Mouse (Mus musculus): Measurements from ENCODE around the gene Psrc1. TPM values are rescaled to one million over a fixed set of nuclear protein-coding genes. Genes with fewer than 3 reads are reported as not detected.

The Psrc1 gene
- polyA plus RNA-seq, 1 experiment from 2014 or later: 48.9 TPM

DNA sequence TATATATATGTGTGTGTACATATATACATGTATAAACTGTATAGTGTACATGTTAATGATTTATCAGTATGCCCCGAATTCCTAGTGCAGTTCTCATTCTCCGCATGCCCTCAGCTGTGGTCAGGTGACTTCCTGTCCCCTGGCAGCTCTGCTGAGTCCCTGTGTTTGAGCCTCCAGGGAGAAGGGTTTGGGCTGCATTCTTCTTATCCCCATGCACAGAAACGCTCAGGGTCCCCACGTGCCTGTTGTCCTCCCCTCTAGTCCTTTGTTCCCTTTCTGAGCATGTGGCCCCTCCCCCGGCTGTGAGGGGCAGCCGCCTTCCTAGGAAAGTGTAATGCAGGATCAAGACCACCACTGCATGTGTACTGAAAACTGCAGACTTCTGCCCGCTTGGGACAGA is 22.7 kb upstream of the Psrc1 start:
- peaks cover 9% of the 10 kb centered on the region; the same call in 1 of the 2 replicates for H3K4me1 ChIP-seq (ENCODE audit: control insufficient read depth, insufficient read depth, low read length)
- peak overlapping the region; percentile 12; the same call in 1 of the 2 replicates for H3K27ac ChIP-seq (ENCODE audit: low read depth, low read length)
- 12% methylated on average over 7 of the region's 7 CpGs for WGBS
- peaks cover 9% of the 10 kb centered on the region; the same call in 1 of the 2 replicates for H3K36me3 ChIP-seq (ENCODE audit: control insufficient read depth, insufficient read depth, low read length)
- peak; percentile 72 for ATAC-seq (ENCODE audit: low FRiP score, low TSS enrichment)
- no peaks in the 10 kb centered on the region for H3K27me3 ChIP-seq (ENCODE audit: control insufficient read depth, insufficient read depth, low read length)
- H3K9ac ChIP-seq (ENCODE audit: low read depth, low read length): no peak overlapping the region
- no peaks in the 10 kb centered on the region for H3K9me3 ChIP-seq (ENCODE audit: control insufficient read depth, low read length)
- H3K4me2 ChIP-seq (replicated peaks; ENCODE audit: low read depth, low read length): no peak overlapping the region
- no peak overlapping the region for H3K4me3 ChIP-seq (ENCODE audit: low read length)

DNA sequence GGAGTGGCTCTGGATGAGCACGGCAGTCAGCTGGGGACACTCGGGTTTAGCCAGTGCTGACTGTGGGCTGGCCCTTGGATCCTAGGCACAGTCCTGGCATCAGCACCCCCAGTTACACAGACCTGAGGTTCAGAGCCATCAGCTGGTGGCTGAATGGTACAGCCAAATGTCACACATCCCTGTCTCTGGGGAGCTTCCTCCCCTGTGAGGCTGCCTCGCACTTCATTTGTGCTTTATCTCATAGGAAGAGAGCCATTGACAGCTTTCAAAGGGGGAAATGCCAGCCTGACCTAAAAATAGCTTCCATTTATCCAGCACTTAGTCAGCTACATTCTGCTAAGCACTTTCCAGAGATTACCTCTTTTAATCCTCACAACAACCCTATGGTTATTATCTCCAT is 20.0 kb upstream of the Psrc1 start:
- Histone ChIP-seq H3K36me3 (ENCODE audit: control insufficient read depth, insufficient read depth, low read length) (no peaks in the 10 kb centered on the region), H3K4me1 (ENCODE audit: control insufficient read depth, insufficient read depth, low read length) (peaks cover 9% of the 10 kb centered on the region; the same call in 1 of the 2 replicates), H3K9ac (ENCODE audit: low read depth, low read length) (no peak overlapping the region), H3K27me3 (ENCODE audit: control insufficient read depth, insufficient read depth, low read length) (no peaks in the 10 kb centered on the region), H3K4me3 (ENCODE audit: low read length) (no peak overlapping the region), H3K9me3 (ENCODE audit: control insufficient read depth, low read length) (no peaks in the 10 kb centered on the region), H3K4me2 (replicated peaks; ENCODE audit: low read depth, low read length) (no peak overlapping the region), H3K27ac (ENCODE audit: low read depth, low read length) (no peak overlapping the region)
- WGBS: 70% methylated on average over 3 of the region's 3 CpGs
- ATAC-seq (ENCODE audit: low FRiP score, low TSS enrichment): no peak

GRCm38 (mm10) chr3:108364270-108364995 is 19.2 kb upstream of the Psrc1 start, which contains the start of gene Mybphl:
Gene Mybphl, plus strand, starts transcription at chr3:108364911.
- H3K36me3 ChIP-seq (ENCODE audit: control insufficient read depth, insufficient read depth, low read length): no peaks in the 10 kb centered on the region
- H3K9me3 ChIP-seq (ENCODE audit: control insufficient read depth, low read length): no peaks in the 10 kb centered on the region
- H3K27ac ChIP-seq (ENCODE audit: low read depth, low read length): no peak within 1 kb of the TSS
- 0 out of 2 replicates have a peak, but pooled peaks have one; percentile 24 for ATAC-seq (ENCODE audit: low FRiP score, low TSS enrichment)
- H3K4me2 ChIP-seq (replicated peaks; ENCODE audit: low read depth, low read length): no peak within 1 kb of the TSS
- no peaks in the 10 kb centered on the region for H3K27me3 ChIP-seq (ENCODE audit: control insufficient read depth, insufficient read depth, low read length)
- H3K4me3 ChIP-seq (ENCODE audit: low read length): no peak within 1 kb of the TSS
- no peak within 1 kb of the TSS; the same call in 1 of the 2 replicates for H3K9ac ChIP-seq (ENCODE audit: low read depth, low read length)
- 67% methylated on average over 9 of the region's 9 CpGs for WGBS
- peaks cover 9% of the 10 kb centered on the region; the same call in 1 of the 2 replicates for H3K4me1 ChIP-seq (ENCODE audit: control insufficient read depth, insufficient read depth, low read length)

DNA sequence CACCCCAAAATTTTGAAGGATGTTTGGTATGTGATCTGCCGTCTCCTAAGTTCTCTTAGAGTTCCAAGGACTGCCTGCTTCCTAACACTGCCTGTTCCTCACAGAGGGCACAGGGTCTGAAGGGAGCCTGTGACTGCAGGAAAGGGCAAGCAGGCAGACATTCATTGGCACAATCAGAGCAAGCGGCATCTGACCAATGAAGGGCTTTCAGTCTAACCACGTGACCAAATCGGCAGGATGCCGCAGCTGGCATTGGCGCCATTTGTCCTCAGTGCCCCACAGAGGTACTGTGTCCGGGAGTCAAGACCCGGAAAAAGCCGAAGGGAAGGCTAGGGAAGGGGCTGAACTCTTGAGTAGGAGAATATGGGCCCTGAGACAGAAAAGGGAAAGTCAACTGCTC is 16.5 kb upstream of the Psrc1 start:
- 70% methylated on average over 9 of the region's 9 CpGs for WGBS
- no peak overlapping the region for H3K9ac ChIP-seq (ENCODE audit: low read depth, low read length)
- H3K36me3 ChIP-seq (ENCODE audit: control insufficient read depth, insufficient read depth, low read length): no peaks in the 10 kb centered on the region
- no peak overlapping the region for H3K27ac ChIP-seq (ENCODE audit: low read depth, low read length)
- no peak for ATAC-seq (ENCODE audit: low FRiP score, low TSS enrichment)
- no peak overlapping the region for H3K4me2 ChIP-seq (replicated peaks; ENCODE audit: low read depth, low read length)
- no peak overlapping the region for H3K4me3 ChIP-seq (ENCODE audit: low read length)
- H3K27me3 ChIP-seq (ENCODE audit: control insufficient read depth, insufficient read depth, low read length): no peaks in the 10 kb centered on the region
- no peaks in the 10 kb centered on the region for H3K4me1 ChIP-seq (ENCODE audit: control insufficient read depth, insufficient read depth, low read length)
- no peaks in the 10 kb centered on the region for H3K9me3 ChIP-seq (ENCODE audit: control insufficient read depth, low read length)

GRCm38 (mm10) chr3:108367828-108368227 is 15.8 kb upstream of the Psrc1 start:
- no peaks in the 10 kb centered on the region for H3K36me3 ChIP-seq (ENCODE audit: control insufficient read depth, insufficient read depth, low read length)
- H3K4me1 ChIP-seq (ENCODE audit: control insufficient read depth, insufficient read depth, low read length): no peaks in the 10 kb centered on the region
- no peaks in the 10 kb centered on the region for H3K27me3 ChIP-seq (ENCODE audit: control insufficient read depth, insufficient read depth, low read length)
- H3K4me3 ChIP-seq (ENCODE audit: low read length): no peak overlapping the region
- H3K4me2 ChIP-seq (replicated peaks; ENCODE audit: low read depth, low read length): no peak overlapping the region
- 80% methylated on average over 3 of the region's 3 CpGs for WGBS
- no peak overlapping the region for H3K9ac ChIP-seq (ENCODE audit: low read depth, low read length)
- H3K9me3 ChIP-seq (ENCODE audit: control insufficient read depth, low read length): no peaks in the 10 kb centered on the region
- H3K27ac ChIP-seq (ENCODE audit: low read depth, low read length): no peak overlapping the region
- no peak for ATAC-seq (ENCODE audit: low FRiP score, low TSS enrichment)

DNA sequence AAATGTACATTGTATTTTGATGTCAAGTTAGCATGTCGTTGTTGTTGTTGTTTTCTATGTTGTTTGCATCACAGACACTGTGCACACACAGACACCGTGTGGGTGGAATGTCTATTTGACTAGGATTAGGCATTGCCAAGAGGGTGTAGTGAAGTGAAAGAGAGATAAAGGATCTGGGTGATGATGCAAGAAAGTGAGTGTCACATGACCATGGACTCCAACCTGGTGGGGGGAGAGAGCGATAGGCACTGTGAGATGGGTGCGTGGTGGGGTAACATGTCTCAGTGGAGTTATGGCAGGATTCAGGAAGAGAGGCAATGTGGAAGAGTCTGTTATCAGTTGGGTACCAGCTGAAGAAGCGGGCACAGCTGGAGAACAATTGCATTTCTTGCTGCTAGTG is 14.9 kb upstream of the Psrc1 start:
- no peak overlapping the region for H3K9ac ChIP-seq (ENCODE audit: low read depth, low read length)
- no peaks in the 10 kb centered on the region for H3K36me3 ChIP-seq (ENCODE audit: control insufficient read depth, insufficient read depth, low read length)
- no peaks in the 10 kb centered on the region for H3K4me1 ChIP-seq (ENCODE audit: control insufficient read depth, insufficient read depth, low read length)
- no peak overlapping the region for H3K27ac ChIP-seq (ENCODE audit: low read depth, low read length)
- H3K4me2 ChIP-seq (replicated peaks; ENCODE audit: low read depth, low read length): no peak overlapping the region
- H3K4me3 ChIP-seq (ENCODE audit: low read length): no peak overlapping the region
- 90% methylated on average over 5 of the region's 5 CpGs for WGBS
- ATAC-seq (ENCODE audit: low FRiP score, low TSS enrichment): no peak
- no peaks in the 10 kb centered on the region for H3K27me3 ChIP-seq (ENCODE audit: control insufficient read depth, insufficient read depth, low read length)
- H3K9me3 ChIP-seq (ENCODE audit: control insufficient read depth, low read length): no peaks in the 10 kb centered on the region

DNA sequence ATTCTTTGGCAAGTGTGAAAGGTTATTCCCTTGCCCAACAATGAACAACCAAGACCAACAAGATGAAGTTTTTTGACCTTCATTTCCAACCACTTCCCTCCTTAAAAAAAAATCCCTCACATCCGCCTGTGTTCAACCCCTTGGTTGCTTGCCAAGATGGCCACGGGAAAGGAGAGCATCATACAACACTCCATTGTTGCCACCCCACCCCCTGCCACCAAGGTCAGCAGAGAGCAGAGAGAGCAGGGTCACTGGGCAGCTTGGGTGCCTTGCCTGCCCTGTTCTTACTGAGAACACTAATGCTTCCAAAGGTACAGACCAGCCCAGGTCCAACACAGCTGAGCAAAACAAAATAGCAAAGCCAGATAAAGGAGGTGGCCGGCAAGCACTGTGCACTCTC is 11.4 kb upstream of the Psrc1 start:
- Histone ChIP-seq H3K4me3 (ENCODE audit: low read length) (no peak overlapping the region), H3K4me1 (ENCODE audit: control insufficient read depth, insufficient read depth, low read length) (no peaks in the 10 kb centered on the region), H3K27me3 (ENCODE audit: control insufficient read depth, insufficient read depth, low read length) (no peaks in the 10 kb centered on the region), H3K9ac (ENCODE audit: low read depth, low read length) (no peak overlapping the region), H3K27ac (ENCODE audit: low read depth, low read length) (no peak overlapping the region), H3K9me3 (ENCODE audit: control insufficient read depth, low read length) (no peaks in the 10 kb centered on the region), H3K36me3 (ENCODE audit: control insufficient read depth, insufficient read depth, low read length) (no peaks in the 10 kb centered on the region), H3K4me2 (replicated peaks; ENCODE audit: low read depth, low read length) (no peak overlapping the region)
- 79% methylated on average over 3 of the region's 3 CpGs for WGBS
- ATAC-seq (ENCODE audit: low FRiP score, low TSS enrichment): no peak

DNA sequence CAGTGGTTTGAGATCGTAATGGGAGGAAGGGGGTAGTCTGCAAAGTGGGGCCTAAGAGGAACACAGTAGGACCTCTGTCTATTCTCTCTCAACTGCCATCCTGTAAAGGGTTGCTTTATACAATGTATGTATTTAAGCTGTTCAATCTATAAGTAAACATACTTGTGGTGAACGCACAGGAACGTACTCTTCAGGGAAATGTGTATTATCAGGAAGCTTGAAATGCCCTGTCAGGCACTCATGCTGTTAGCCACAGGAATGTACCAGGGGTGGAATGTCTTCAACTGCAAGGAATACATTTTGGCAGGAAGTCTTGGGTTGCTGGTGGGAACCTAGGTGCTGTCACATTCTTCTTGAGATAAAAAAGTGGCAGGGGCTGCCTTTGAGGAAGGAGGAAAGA is 10.9 kb upstream of the Psrc1 start:
- Histone ChIP-seq H3K4me1 (ENCODE audit: control insufficient read depth, insufficient read depth, low read length) (no peaks in the 10 kb centered on the region), H3K9ac (ENCODE audit: low read depth, low read length) (no peak overlapping the region), H3K4me2 (replicated peaks; ENCODE audit: low read depth, low read length) (no peak overlapping the region), H3K27me3 (ENCODE audit: control insufficient read depth, insufficient read depth, low read length) (no peaks in the 10 kb centered on the region), H3K36me3 (ENCODE audit: control insufficient read depth, insufficient read depth, low read length) (no peaks in the 10 kb centered on the region), H3K4me3 (ENCODE audit: low read length) (no peak overlapping the region), H3K27ac (ENCODE audit: low read depth, low read length) (no peak overlapping the region), H3K9me3 (ENCODE audit: control insufficient read depth, low read length) (no peaks in the 10 kb centered on the region)
- ATAC-seq (ENCODE audit: low FRiP score, low TSS enrichment): no peak
- 87% methylated on average over 3 of the region's 3 CpGs for WGBS

GRCm38 (mm10) chr3:108378875-108379663 is 4.6 kb upstream of the Psrc1 start:
- no peaks in the 10 kb centered on the region for H3K4me1 ChIP-seq (ENCODE audit: control insufficient read depth, insufficient read depth, low read length)
- ATAC-seq (ENCODE audit: low FRiP score, low TSS enrichment): no peak
- no peak overlapping the region for H3K9ac ChIP-seq (ENCODE audit: low read depth, low read length)
- H3K4me3 ChIP-seq (ENCODE audit: low read length): no peak overlapping the region
- no peaks in the 10 kb centered on the region for H3K27me3 ChIP-seq (ENCODE audit: control insufficient read depth, insufficient read depth, low read length)
- H3K4me2 ChIP-seq (replicated peaks; ENCODE audit: low read depth, low read length): no peak overlapping the region
- H3K36me3 ChIP-seq (ENCODE audit: control insufficient read depth, insufficient read depth, low read length): no peaks in the 10 kb centered on the region
- H3K9me3 ChIP-seq (ENCODE audit: control insufficient read depth, low read length): no peaks in the 10 kb centered on the region
- H3K27ac ChIP-seq (ENCODE audit: low read depth, low read length): no peak overlapping the region
- WGBS: 84% methylated on average over 7 of the region's 7 CpGs
